Mouse (Mus musculus) hindbrain, embryonic 13.5 days (tissue): ENCODE results near the gene Rph3al. TPM values are rescaled to one million over a fixed set of nuclear protein-coding genes. Genes with fewer than 3 reads are reported as not detected.

Experiments
- ATAC-seq: fragments of 200-750 bp; cut with Nextera tagmentation; 2 replicates; pipeline ENCODE4 v1.8.0; 2017; ENCODE audit warnings: moderate TSS enrichment; ENCODE audit not compliant: low FRiP score
- H3K27ac ChIP-seq: fragments of 300-500 bp; sonication (generic); 2 replicates; pipeline ENCODE4 v1.5.1; 2015; ENCODE audit warnings: inconsistent platforms, mild to moderate bottlenecking, moderate library complexity
- H3K27me3 ChIP-seq: fragments of 300-500 bp; sonication (generic); 2 replicates; pipeline ENCODE4 v1.6.1; 2015; ENCODE audit warnings: mild to moderate bottlenecking, inconsistent platforms
- H3K36me3 ChIP-seq: fragments of 300-500 bp; sonication (generic); 2 replicates; pipeline ENCODE4 v1.6.1; 2015; ENCODE audit warnings: mild to moderate bottlenecking, inconsistent platforms
- H3K4me1 ChIP-seq: fragments of 300-500 bp; sonication (generic); replicated peaks from 2 replicates; pipeline ENCODE4 v1.6.1; 2015; ENCODE audit warnings: inconsistent platforms
- H3K4me2 ChIP-seq: fragments of 300-500 bp; sonication (generic); 2 replicates; pipeline ENCODE4 v1.6.1; 2015; ENCODE audit warnings: inconsistent platforms, mild to moderate bottlenecking, moderate library complexity
- H3K4me3 ChIP-seq: fragments of 300-500 bp; sonication (generic); 2 replicates; pipeline ENCODE4 v1.5.1; 2015; ENCODE audit warnings: mild to moderate bottlenecking, inconsistent platforms
- H3K9ac ChIP-seq: fragments of 300-500 bp; sonication (generic); 2 replicates; pipeline ENCODE4 v1.6.1; 2015; ENCODE audit warnings: mild to moderate bottlenecking, inconsistent platforms
- H3K9me3 ChIP-seq: fragments of 300-500 bp; sonication (generic); 2 replicates; pipeline ENCODE4 v1.6.1; 2016; ENCODE audit warnings: inconsistent platforms
- WGBS: fragments of 180-500 bp; shearing (Covaris S2); methylation state at CpG from one replicate; pipeline ENCODE4 v1.1.7; 2015; 5-methylcytosine and 5-hydroxymethylcytosine counted together
- polyA plus RNA-seq: library from polyadenylated mRNA; unstranded; fragments of >200 nt; fragmentation: Nextera tagmentation; extraction: Ambion mirVana; gene quantifications from 2 replicates; pipeline ENCODE4 v1.2.1, GENCODE M21; 2015

The Rph3al gene
- polyA plus RNA-seq, 1 experiment from 2014 or later = 2.5 TPM

- Histone ChIP-seq H3K4me1 (peaks cover 19% of the 10 kb centered on the region), H3K4me2 (no peak overlapping the region), H3K27ac (no peak overlapping the region), H3K27me3 (no peaks in the 10 kb centered on the region), H3K36me3 (no peaks in the 10 kb centered on the region), H3K9ac (no peak overlapping the region; the same call in 1 of the 2 replicates), H3K9me3 (no peaks in the 10 kb centered on the region), H3K4me3 (no peak overlapping the region)
- WGBS = 84% methylated on average over 4 of the region's 4 CpGs
- no peak for ATAC-seq
Measured at GRCm38 (mm10) chr11:75922741-75923140, 15.5 kb downstream of the Rph3al start.

- Histone ChIP-seq H3K4me3 (no peak overlapping the region), H3K9ac (no peak overlapping the region), H3K36me3 (no peaks in the 10 kb centered on the region), H3K4me1 (no peaks in the 10 kb centered on the region), H3K27me3 (no peaks in the 10 kb centered on the region), H3K4me2 (no peak overlapping the region), H3K27ac (no peak overlapping the region), H3K9me3 (no peaks in the 10 kb centered on the region)
- WGBS = 95% methylated on average over 6 of the region's 6 CpGs
- ATAC-seq = no peak
Measured at GRCm38 (mm10) chr11:75919139-75919538, 19.1 kb downstream of the Rph3al start.

- H3K27me3 ChIP-seq = no peaks in the 10 kb centered on the region
- no peaks in the 10 kb centered on the region for H3K9me3 ChIP-seq
- no peak overlapping the region for H3K27ac ChIP-seq
- no peak overlapping the region for H3K9ac ChIP-seq
- H3K36me3 ChIP-seq = no peaks in the 10 kb centered on the region
- 82% methylated on average over 3 of the region's 3 CpGs for WGBS
- no peak overlapping the region for H3K4me3 ChIP-seq
- no peak for ATAC-seq
- H3K4me2 ChIP-seq = no peak overlapping the region
- no peaks in the 10 kb centered on the region for H3K4me1 ChIP-seq
Measured at GRCm38 (mm10) chr11:75917340-75917739, 20.9 kb downstream of the Rph3al start.

- no peak overlapping the region for H3K9ac ChIP-seq
- no peaks in the 10 kb centered on the region for H3K4me1 ChIP-seq
- no peak overlapping the region for H3K27ac ChIP-seq
- no peaks in the 10 kb centered on the region for H3K36me3 ChIP-seq
- no peak overlapping the region for H3K4me3 ChIP-seq
- no peak for ATAC-seq
- WGBS = 71% methylated on average over 3 of the region's 3 CpGs
- H3K4me2 ChIP-seq = no peak overlapping the region
- no peaks in the 10 kb centered on the region for H3K9me3 ChIP-seq
- no peaks in the 10 kb centered on the region for H3K27me3 ChIP-seq
Measured at GRCm38 (mm10) chr11:75913953-75914352, 24.3 kb downstream of the Rph3al start.

- Histone ChIP-seq H3K9ac (no peak overlapping the region), H3K9me3 (no peaks in the 10 kb centered on the region), H3K27ac (no peak overlapping the region), H3K4me2 (no peak overlapping the region), H3K4me1 (peaks cover 7% of the 10 kb centered on the region), H3K4me3 (no peak overlapping the region), H3K27me3 (no peaks in the 10 kb centered on the region), H3K36me3 (no peaks in the 10 kb centered on the region)
- 59% methylated on average over 10 of the region's 10 CpGs for WGBS
- no peak for ATAC-seq
Measured at GRCm38 (mm10) chr11:75912944-75913657, 25.1 kb downstream of the Rph3al start.

GRCm38 (mm10) chr11:75911962-75912361 is 26.3 kb downstream of the Rph3al start:
- Histone ChIP-seq H3K4me3 (no peak overlapping the region), H3K27me3 (no peaks in the 10 kb centered on the region), H3K4me2 (no peak overlapping the region), H3K36me3 (no peaks in the 10 kb centered on the region), H3K4me1 (peaks cover 19% of the 10 kb centered on the region), H3K27ac (no peak overlapping the region), H3K9me3 (no peaks in the 10 kb centered on the region), H3K9ac (no peak overlapping the region)
- no peak for ATAC-seq
- 98% methylated on average over 1 of the region's 1 CpGs for WGBS

- no peak for ATAC-seq
- 81% methylated on average over 8 of the region's 9 CpGs for WGBS
- H3K9me3 ChIP-seq = no peaks in the 10 kb centered on the region
Measured at GRCm38 (mm10) chr11:75909702-75910429, 28.4 kb downstream of the Rph3al start.

GRCm38 (mm10) chr11:75907406-75907805 is 30.8 kb downstream of the Rph3al start:
- Histone ChIP-seq H3K4me2 (no peak overlapping the region), H3K27ac (no peak overlapping the region), H3K27me3 (peaks cover 4% of the 10 kb centered on the region; the same call in 1 of the 2 replicates), H3K4me1 (peaks cover 35% of the 10 kb centered on the region), H3K9ac (no peak overlapping the region), H3K4me3 (no peak overlapping the region), H3K9me3 (0 out of 2 replicates have a peak, but pooled peaks cover 3% of the 10 kb centered on the region), H3K36me3 (no peaks in the 10 kb centered on the region)
- 70% methylated on average over 4 of the region's 4 CpGs for WGBS
- no peak for ATAC-seq

More at GRCm38 (mm10) chr11:75909702-75910429, 28.4 kb downstream of the Rph3al start:
- H3K36me3 ChIP-seq = no peaks in the 10 kb centered on the region
- H3K9ac ChIP-seq = no peak overlapping the region
- no peak overlapping the region for H3K4me2 ChIP-seq
- H3K4me1 ChIP-seq = peaks cover 25% of the 10 kb centered on the region
- no peak overlapping the region for H3K27ac ChIP-seq
- no peak overlapping the region for H3K4me3 ChIP-seq
- peaks cover 4% of the 10 kb centered on the region; the same call in 1 of the 2 replicates for H3K27me3 ChIP-seq

- no peak overlapping the region for H3K4me2 ChIP-seq
- peaks cover 4% of the 10 kb centered on the region; the same call in 1 of the 2 replicates for H3K27me3 ChIP-seq
- peaks cover 40% of the 10 kb centered on the region for H3K4me1 ChIP-seq
- no peak overlapping the region for H3K27ac ChIP-seq
- no peak overlapping the region for H3K4me3 ChIP-seq
- 0 out of 2 replicates have a peak, but pooled peaks cover 3% of the 10 kb centered on the region for H3K9me3 ChIP-seq
- WGBS = 53% methylated on average over 12 of the region's 12 CpGs
- no peaks in the 10 kb centered on the region for H3K36me3 ChIP-seq
- no peak overlapping the region; the same call in 1 of the 2 replicates for H3K9ac ChIP-seq
- ATAC-seq = no peak
Measured at GRCm38 (mm10) chr11:75906556-75906955, 31.7 kb downstream of the Rph3al start.

GRCm38 (mm10) chr11:75904982-75905381 is 33.2 kb downstream of the Rph3al start:
- Histone ChIP-seq H3K9ac (no peak overlapping the region), H3K9me3 (0 out of 2 replicates have a peak, but pooled peaks cover 3% of the 10 kb centered on the region), H3K4me2 (no peak overlapping the region), H3K27me3 (peaks cover 9% of the 10 kb centered on the region; the same call in 1 of the 2 replicates), H3K4me3 (no peak overlapping the region), H3K4me1 (peaks cover 54% of the 10 kb centered on the region), H3K36me3 (no peaks in the 10 kb centered on the region), H3K27ac (no peak overlapping the region)
- WGBS = 66% methylated on average over 6 of the region's 6 CpGs
- ATAC-seq = no peak

GRCm38 (mm10) chr11:75904501-75904900 is 33.7 kb downstream of the Rph3al start:
- no peak overlapping the region for H3K4me3 ChIP-seq
- H3K9me3 ChIP-seq = 0 out of 2 replicates have a peak, but pooled peaks cover 3% of the 10 kb centered on the region
- H3K36me3 ChIP-seq = no peaks in the 10 kb centered on the region
- no peak overlapping the region for H3K4me2 ChIP-seq
- ATAC-seq = no peak
- no peak overlapping the region for H3K27ac ChIP-seq
- H3K4me1 ChIP-seq = peaks cover 58% of the 10 kb centered on the region
- peaks cover 9% of the 10 kb centered on the region; the same call in 1 of the 2 replicates for H3K27me3 ChIP-seq
- WGBS = 22% methylated on average over 5 of the region's 5 CpGs
- H3K9ac ChIP-seq = no peak overlapping the region; the same call in 1 of the 2 replicates

GRCm38 (mm10) chr11:75903486-75903885 is 34.7 kb downstream of the Rph3al start:
- Histone ChIP-seq H3K36me3 (no peaks in the 10 kb centered on the region), H3K4me3 (no peak overlapping the region), H3K27ac (no peak overlapping the region), H3K9me3 (0 out of 2 replicates have a peak, but pooled peaks cover 3% of the 10 kb centered on the region), H3K27me3 (peaks cover 9% of the 10 kb centered on the region; the same call in 1 of the 2 replicates), H3K4me2 (no peak overlapping the region), H3K9ac (no peak overlapping the region), H3K4me1 (peaks cover 58% of the 10 kb centered on the region)
- 73% methylated on average over 3 of the region's 3 CpGs for WGBS
- ATAC-seq = no peak
